Mouse (Mus musculus): Measurements from ENCODE around the gene Hoxb9. TPM values are rescaled to one million over a fixed set of nuclear protein-coding genes. Genes with fewer than 3 reads are reported as not detected.

The Hoxb9 gene
- polyA plus RNA-seq, 1 experiment from 2014 or later = 1.1 TPM

GRCm38 (mm10) chr11:96291681-96292564 is 20.7 kb downstream of the Hoxb9 start, which contains the start of gene Hoxb6:
TSS of gene Hoxb6 (plus strand) at chr11:96292476.
- H3K27ac ChIP-seq (ENCODE audit: low read depth) = peak within 1 kb of the TSS; percentile 79
- ATAC-seq (replicated peaks; ENCODE audit: low FRiP score, low TSS enrichment, low read depth) = peak; percentile 37; the same call in 1 of the 2 replicates

GRCm38 (mm10) chr11:96292565-96293301 is 21.5 kb downstream of the Hoxb9 start:
- Histone ChIP-seq H3K9me3 (ENCODE audit: control insufficient read depth, low read length) (no peaks in the 10 kb centered on the region), H3K4me2 (ENCODE audit: low read length) (peak overlapping the region; percentile 55), H3K4me3 (ENCODE audit: low read depth, low read length) (peak overlapping the region; percentile 43), H3K9ac (ENCODE audit: low read length) (peak overlapping the region; percentile 78), H3K36me3 (ENCODE audit: control insufficient read depth, insufficient read depth, low read length) (no peaks in the 10 kb centered on the region), H3K27ac (ENCODE audit: low read depth) (peak overlapping the region; percentile 79), H3K4me1 (replicated peaks; ENCODE audit: control insufficient read depth, insufficient read depth, low read length) (peaks cover 17% of the 10 kb centered on the region), H3K27me3 (replicated peaks; ENCODE audit: control insufficient read depth, insufficient read depth, low read length) (peaks cover 65% of the 10 kb centered on the region)
- no peak for DNase-seq (ENCODE audit: low spot score)
- no peak for ATAC-seq (replicated peaks; ENCODE audit: low FRiP score, low TSS enrichment, low read depth)
- WGBS = 4% methylated on average over 12 of the region's 12 CpGs

More at GRCm38 (mm10) chr11:96291681-96292564, 20.7 kb downstream of the Hoxb9 start, which contains the start of gene Hoxb6:
- Histone ChIP-seq H3K27me3 (replicated peaks; ENCODE audit: control insufficient read depth, insufficient read depth, low read length) (peaks cover 71% of the 10 kb centered on the region), H3K4me1 (replicated peaks; ENCODE audit: control insufficient read depth, insufficient read depth, low read length) (peaks cover 22% of the 10 kb centered on the region), H3K9me3 (ENCODE audit: control insufficient read depth, low read length) (no peaks in the 10 kb centered on the region), H3K36me3 (ENCODE audit: control insufficient read depth, insufficient read depth, low read length) (no peaks in the 10 kb centered on the region), H3K4me3 (ENCODE audit: low read depth, low read length) (peak within 1 kb of the TSS; percentile 43), H3K4me2 (ENCODE audit: low read length) (peak within 1 kb of the TSS; percentile 55), H3K9ac (ENCODE audit: low read length) (peak within 1 kb of the TSS; percentile 78)
- 6% methylated on average over 22 of the region's 22 CpGs for WGBS
- no peak for DNase-seq (ENCODE audit: low spot score)

GRCm38 (mm10) chr11:96293302-96293921 is 22.2 kb downstream of the Hoxb9 start:
- ATAC-seq (replicated peaks; ENCODE audit: low FRiP score, low TSS enrichment, low read depth) (no peak), DNase-seq (ENCODE audit: low spot score) (no peak)
- Histone ChIP-seq H3K36me3 (ENCODE audit: control insufficient read depth, insufficient read depth, low read length) (no peaks in the 10 kb centered on the region), H3K4me2 (ENCODE audit: low read length) (peak overlapping the region; percentile 55), H3K27me3 (replicated peaks; ENCODE audit: control insufficient read depth, insufficient read depth, low read length) (peaks cover 65% of the 10 kb centered on the region), H3K27ac (ENCODE audit: low read depth) (peak overlapping the region; percentile 79), H3K9me3 (ENCODE audit: control insufficient read depth, low read length) (no peaks in the 10 kb centered on the region), H3K4me1 (replicated peaks; ENCODE audit: control insufficient read depth, insufficient read depth, low read length) (peaks cover 16% of the 10 kb centered on the region), H3K4me3 (ENCODE audit: low read depth, low read length) (peak overlapping the region; percentile 43), H3K9ac (ENCODE audit: low read length) (peak overlapping the region; percentile 78)
- WGBS = 8% methylated on average over 22 of the region's 22 CpGs

DNA sequence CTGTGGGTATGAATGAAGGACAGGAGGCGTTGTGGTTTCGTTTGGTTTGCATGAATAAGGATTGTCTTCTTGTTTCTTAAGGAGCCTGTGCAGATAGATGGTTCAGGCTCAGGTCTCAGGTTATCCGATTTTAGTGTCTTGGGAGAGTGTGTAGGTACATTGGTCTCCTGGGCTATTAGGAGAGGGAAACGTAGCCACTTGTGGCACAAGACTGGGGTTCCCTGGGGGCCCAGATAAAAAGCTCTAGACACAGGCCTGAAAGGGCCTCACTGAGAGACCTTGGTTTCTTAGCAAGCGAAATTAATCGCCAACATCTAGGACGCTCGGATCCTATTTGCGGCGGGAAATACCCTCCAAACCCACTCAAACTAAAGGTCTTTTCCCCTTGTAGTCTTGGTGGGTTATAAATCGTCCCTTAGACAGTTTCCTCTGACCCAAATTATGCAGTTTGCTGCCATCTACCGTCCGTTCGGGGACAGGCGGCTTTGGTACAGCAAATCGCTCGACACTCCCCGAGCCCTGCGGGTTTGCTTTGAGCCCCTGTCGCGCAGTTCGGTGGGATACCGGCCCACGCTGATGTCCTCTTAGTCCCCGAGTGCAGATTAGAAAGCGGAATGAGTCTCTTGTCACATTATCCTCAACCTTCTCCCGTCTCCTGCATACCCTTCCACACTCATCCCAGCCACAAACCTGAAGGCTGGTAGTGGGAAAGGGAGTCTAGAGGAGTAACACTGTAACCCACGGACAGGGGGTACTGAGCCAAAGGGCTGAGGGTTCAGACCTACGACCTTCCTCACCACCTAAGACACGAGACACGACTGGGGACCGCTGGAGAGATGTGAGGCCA is 23.2 kb downstream of the Hoxb9 start:
- Histone ChIP-seq H3K4me1 (replicated peaks; ENCODE audit: control insufficient read depth, insufficient read depth, low read length) (peaks cover 16% of the 10 kb centered on the region), H3K4me3 (ENCODE audit: low read depth, low read length) (peak overlapping the region; percentile 43), H3K9me3 (ENCODE audit: control insufficient read depth, low read length) (no peaks in the 10 kb centered on the region), H3K4me2 (ENCODE audit: low read length) (peak overlapping the region; percentile 55), H3K9ac (ENCODE audit: low read length) (peak overlapping the region; percentile 78), H3K36me3 (ENCODE audit: control insufficient read depth, insufficient read depth, low read length) (no peaks in the 10 kb centered on the region), H3K27ac (ENCODE audit: low read depth) (peak overlapping the region; percentile 79; the same call in 1 of the 2 replicates), H3K27me3 (replicated peaks; ENCODE audit: control insufficient read depth, insufficient read depth, low read length) (peaks cover 60% of the 10 kb centered on the region)
- ATAC-seq (replicated peaks; ENCODE audit: low FRiP score, low TSS enrichment, low read depth) = peak; percentile 38; the same call in 1 of the 2 replicates
- peak; percentile 94 for DNase-seq (ENCODE audit: low spot score)
- WGBS = 1% methylated on average over 32 of the region's 32 CpGs

GRCm38 (mm10) chr11:96295092-96295835 is 24.0 kb downstream of the Hoxb9 start:
- ATAC-seq (replicated peaks; ENCODE audit: low FRiP score, low TSS enrichment, low read depth) = no peak
- H3K4me1 ChIP-seq (replicated peaks; ENCODE audit: control insufficient read depth, insufficient read depth, low read length) = peaks cover 20% of the 10 kb centered on the region
- WGBS = 3% methylated on average over 30 of the region's 30 CpGs

DNA sequence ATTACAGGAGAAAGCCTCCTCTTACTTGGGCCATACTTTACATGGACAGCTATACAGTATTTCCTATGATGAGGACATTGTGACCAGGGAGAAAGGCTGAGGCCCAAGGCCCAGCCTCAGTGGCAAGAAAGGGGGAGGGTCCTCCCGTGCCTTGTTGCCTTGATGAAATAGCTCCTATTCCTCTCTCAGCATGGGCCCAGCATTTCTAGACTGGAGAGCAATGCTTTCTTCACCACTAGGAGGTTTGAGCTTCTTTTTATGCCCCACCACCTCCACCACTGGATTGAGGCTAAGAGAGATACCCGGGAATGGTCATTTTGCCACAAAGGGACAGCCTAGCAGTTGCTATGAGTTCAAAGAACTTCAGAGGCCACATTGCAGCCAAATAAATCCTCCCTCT is 25.7 kb downstream of the Hoxb9 start:
- DNase-seq (ENCODE audit: low spot score) (no peak), ATAC-seq (replicated peaks; ENCODE audit: low FRiP score, low TSS enrichment, low read depth) (no peak)
- no peaks in the 10 kb centered on the region for H3K9me3 ChIP-seq (ENCODE audit: control insufficient read depth, low read length)
- 0 out of 2 replicates have a peak overlapping the region, but pooled peaks have one; percentile 5 for H3K4me3 ChIP-seq (ENCODE audit: low read depth, low read length)
- H3K9ac ChIP-seq (ENCODE audit: low read length) = no peak overlapping the region
- peak overlapping the region; percentile 38; the same call in 1 of the 2 replicates for H3K27ac ChIP-seq (ENCODE audit: low read depth)
- WGBS = 14% methylated on average over 2 of the region's 2 CpGs
- peaks cover 27% of the 10 kb centered on the region for H3K4me1 ChIP-seq (replicated peaks; ENCODE audit: control insufficient read depth, insufficient read depth, low read length)
- no peaks in the 10 kb centered on the region for H3K36me3 ChIP-seq (ENCODE audit: control insufficient read depth, insufficient read depth, low read length)
- peaks cover 57% of the 10 kb centered on the region for H3K27me3 ChIP-seq (replicated peaks; ENCODE audit: control insufficient read depth, insufficient read depth, low read length)
- peak overlapping the region; percentile 55 for H3K4me2 ChIP-seq (ENCODE audit: low read length)

More at GRCm38 (mm10) chr11:96295092-96295835, 24.0 kb downstream of the Hoxb9 start:
- peak overlapping the region; percentile 22; the same call in 1 of the 2 replicates for H3K27ac ChIP-seq (ENCODE audit: low read depth)
- H3K36me3 ChIP-seq (ENCODE audit: control insufficient read depth, insufficient read depth, low read length) = no peaks in the 10 kb centered on the region
- peaks cover 60% of the 10 kb centered on the region for H3K27me3 ChIP-seq (replicated peaks; ENCODE audit: control insufficient read depth, insufficient read depth, low read length)
- H3K4me2 ChIP-seq (ENCODE audit: low read length) = peak overlapping the region; percentile 55
- peak overlapping the region; percentile 78 for H3K9ac ChIP-seq (ENCODE audit: low read length)
- H3K4me3 ChIP-seq (ENCODE audit: low read depth, low read length) = peak overlapping the region; percentile 43
- no peak for DNase-seq (ENCODE audit: low spot score)
- no peaks in the 10 kb centered on the region for H3K9me3 ChIP-seq (ENCODE audit: control insufficient read depth, low read length)

GRCm38 (mm10) chr11:96297428-96297827 is 26.2 kb downstream of the Hoxb9 start:
- DNase-seq (ENCODE audit: low spot score) = no peak
- ATAC-seq (replicated peaks; ENCODE audit: low FRiP score, low TSS enrichment, low read depth) = no peak
- Histone ChIP-seq H3K9ac (ENCODE audit: low read length) (no peak overlapping the region), H3K4me3 (ENCODE audit: low read depth, low read length) (no peak overlapping the region), H3K27ac (ENCODE audit: low read depth) (no peak overlapping the region), H3K4me1 (replicated peaks; ENCODE audit: control insufficient read depth, insufficient read depth, low read length) (peaks cover 31% of the 10 kb centered on the region), H3K36me3 (ENCODE audit: control insufficient read depth, insufficient read depth, low read length) (no peaks in the 10 kb centered on the region), H3K9me3 (ENCODE audit: control insufficient read depth, low read length) (no peaks in the 10 kb centered on the region), H3K4me2 (ENCODE audit: low read length) (peak overlapping the region; percentile 89; the same call in 1 of the 2 replicates), H3K27me3 (replicated peaks; ENCODE audit: control insufficient read depth, insufficient read depth, low read length) (peaks cover 53% of the 10 kb centered on the region)
- 33% methylated on average over 3 of the region's 3 CpGs for WGBS
